Mouse (Mus musculus): ENCODE results near the gene Bscl2. TPM values are rescaled to one million over a fixed set of nuclear protein-coding genes. Genes with fewer than 3 reads are reported as not detected.

Gene Bscl2
- total RNA-seq, 2 experiments from 2014 or later, result 109 TPM

GRCm38 (mm10) chr19:8897865-8898495 lies 60.7 kb downstream of the Bscl2 start, which contains the start of gene Ganab:
Ganab (plus strand) TSS chr19:8898071.
- Histone ChIP-seq H3K4me3 (peak within 1 kb of the TSS; percentile 72), H3K27ac (peak within 1 kb of the TSS; percentile 91)
- no peak; the same call in 1 of the 2 replicates for TF ChIP-seq CTCF (IDR thresholded peaks at IDR 0.05)
- intact Hi-C loops (cut with DNase I), result no loop called here
- peak; percentile 94 to 96 for DNase-seq (ENCODE audit: extremely low spot score in 1 of 2, low spot score in 2 of 2)

Small RNA genes within 50 kb of the gene (microRNA-seq; reads per million reads assigned to microRNA genes)
- 0 reads per million in 2 experiments for gene Mir5136

Other genes with a start within 250 kb of the Bscl2 start
- 10 to 100 TPM; 12.5 TPM for gene Slc22a8, start 246.2 kb upstream of the Bscl2 start, total RNA-seq (2021)
- gene Slc22a6, start 219.4 kb upstream of the Bscl2 start, total RNA-seq (2021), result 1 to 10 TPM; 5.2 to 7.3 TPM
- gene Chrm1, start 173.7 kb upstream of the Bscl2 start, total RNA-seq (2021), result 100 to 1,000 TPM; 152 to 155 TPM
- 100 to 1,000 TPM; 144 to 154 TPM for gene Slc3a2, start 114.1 kb upstream of the Bscl2 start, total RNA-seq (2021)
- 10 to 100 TPM; 48.5 to 53.1 TPM for gene Wdr74, start 101.6 kb upstream of the Bscl2 start, total RNA-seq (2021)
- gene 1700092M07Rik, start 96.7 kb upstream of the Bscl2 start, total RNA-seq (2021), result 1 to 10 TPM; 1.4 to 1.8 TPM
- gene Stx5a, start 96.1 kb upstream of the Bscl2 start, total RNA-seq (2021), result 10 to 100 TPM; 71.2 to 77.9 TPM
- 10 to 100 TPM; 90.2 to 98.8 TPM for gene Nxf1, start 80.4 kb upstream of the Bscl2 start, total RNA-seq (2021)
- 10 to 100 TPM; 63.8 to 66.8 TPM for gene Tmem223, start 66.5 kb upstream of the Bscl2 start, total RNA-seq (2021)
- gene Tmem179b, start 63.0 kb upstream of the Bscl2 start, total RNA-seq (2021), result 1 to 10 TPM; 8.2 to 8.7 TPM
- gene Taf6l, start 51.0 kb upstream of the Bscl2 start, total RNA-seq (2021), result 10 to 100 TPM; 13.1 to 14.3 TPM
- gene Polr2g, start 38.9 kb upstream of the Bscl2 start, total RNA-seq (2021), result 100 to 1,000 TPM in 1 of 2 experiments, 10 to 100 TPM in 1; 96.6 to 105 TPM
- gene Zbtb3, start 34.9 kb upstream of the Bscl2 start, total RNA-seq (2021), result 1 to 10 TPM; 5.3 to 6.7 TPM
- gene Ttc9c, start 18.1 kb upstream of the Bscl2 start, total RNA-seq (2021), result 10 to 100 TPM; 34.5 to 36.7 TPM
- 100 to 1,000 TPM; 125 to 129 TPM for gene Hnrnpul2, start 17.5 kb upstream of the Bscl2 start, total RNA-seq (2021)
- not detected for gene AC129217.1, start 7.7 kb upstream of the Bscl2 start, total RNA-seq (2021)
- 100 to 1,000 TPM; 184 to 198 TPM for gene Gng3, start 1.7 kb downstream of the Bscl2 start, total RNA-seq (2021)
- gene Lrrn4cl, start 13.3 kb downstream of the Bscl2 start, total RNA-seq (2021), result 1 to 10 TPM in 1 of 2 experiments, under 1 TPM in 1; 0.87 to 1.1 TPM
- gene Ubxn1, start 34.0 kb downstream of the Bscl2 start, total RNA-seq (2021), result 10 to 100 TPM; 86.1 to 94.7 TPM
- gene Uqcc3, start 43.5 kb downstream of the Bscl2 start, total RNA-seq (2021), result 10 to 100 TPM; 33.1 to 36.2 TPM
- gene Lbhd1, start 46.3 kb downstream of the Bscl2 start, total RNA-seq (2021), result 1 to 10 TPM; 6.5 to 9.3 TPM
- gene Gm49403, start 46.5 kb downstream of the Bscl2 start, total RNA-seq (2021), result not detected
- 10 to 100 TPM; 22.5 to 23.2 TPM for gene 1810009A15Rik, start 51.4 kb downstream of the Bscl2 start, total RNA-seq (2021)
- 1 to 10 TPM; 1.2 to 6.7 TPM for gene Gm49416, start 51.5 kb downstream of the Bscl2 start, total RNA-seq (2021)
- 10 to 100 TPM; 21.7 to 22.9 TPM for gene Ints5, start 55.5 kb downstream of the Bscl2 start, total RNA-seq (2021)
- 100 to 1,000 TPM in 1 of 2 experiments, 10 to 100 TPM in 1; 96.4 to 104 TPM for gene Ganab, start 60.6 kb downstream of the Bscl2 start, total RNA-seq (2021)
- 100 to 1,000 TPM; 172 to 173 TPM for gene B3gat3, start 82.9 kb downstream of the Bscl2 start, total RNA-seq (2021)
- gene Rom1, start 91.9 kb downstream of the Bscl2 start, total RNA-seq (2021), result 1 to 10 TPM; 5.6 to 7.2 TPM
- 10 to 100 TPM; 11.0 to 13.7 TPM for gene Eml3, start 92.1 kb downstream of the Bscl2 start, total RNA-seq (2021)
- gene Mta2, start 104.4 kb downstream of the Bscl2 start, total RNA-seq (2021), result 10 to 100 TPM; 55.5 to 55.6 TPM
- gene Tut1, start 116.4 kb downstream of the Bscl2 start, total RNA-seq (2021), result 10 to 100 TPM; 21.4 to 22.4 TPM
- gene Eef1g, start 129.6 kb downstream of the Bscl2 start, total RNA-seq (2021), result 100 to 1,000 TPM; 228 to 236 TPM
- gene Ahnak, start 151.8 kb downstream of the Bscl2 start, total RNA-seq (2021), result 10 to 100 TPM; 22.5 to 32.2 TPM